Mouse (Mus musculus) kidney, adult 9 months (tissue): ENCODE measurements around the gene Spata13.

ENCODE experiments used
- DNase-seq: peaks from one replicate; pipeline ENCODE4 v3.0.0; 2022

Gene Spata13

DNA sequence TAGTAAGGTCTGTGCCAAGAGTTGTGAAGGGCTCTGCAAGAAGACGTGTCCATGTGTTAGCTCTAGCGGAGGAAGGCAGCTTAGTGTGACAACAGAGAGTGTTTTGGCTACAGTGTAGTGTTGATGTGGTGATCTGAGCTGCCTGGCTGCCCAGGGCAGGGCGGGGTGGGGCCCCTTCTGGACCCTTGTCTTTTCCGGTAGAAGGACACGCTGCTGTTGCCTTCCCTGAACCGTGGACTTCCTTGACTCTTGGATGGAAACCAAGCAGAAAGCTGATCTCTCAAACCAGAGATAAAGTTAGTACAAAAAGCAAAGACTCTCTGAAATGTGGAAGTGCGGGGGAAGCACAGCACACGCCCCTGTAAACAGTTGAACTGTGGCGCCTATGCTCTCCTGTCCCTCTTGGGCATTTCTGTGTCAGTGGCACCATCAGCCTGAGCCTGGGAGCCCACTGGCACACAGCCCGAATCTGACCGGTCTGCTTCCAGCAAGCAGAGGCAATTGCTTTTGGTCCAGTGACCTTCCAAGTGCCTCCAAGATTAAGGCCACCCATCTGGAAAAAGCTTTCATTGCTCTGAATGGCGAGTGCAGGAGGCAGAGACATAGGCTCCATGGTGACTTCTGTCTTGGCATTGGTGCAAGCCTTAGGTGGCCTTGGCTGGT is 48.7 kb downstream of the Spata13 start:
- DNase-seq = peak; percentile 94

GRCm38 (mm10) chr14:60683989-60684388 is 50.2 kb downstream of the Spata13 start:
- no peak for DNase-seq

GRCm38 (mm10) chr14:60686733-60687132 is 52.9 kb downstream of the Spata13 start:
- no peak for DNase-seq

DNA sequence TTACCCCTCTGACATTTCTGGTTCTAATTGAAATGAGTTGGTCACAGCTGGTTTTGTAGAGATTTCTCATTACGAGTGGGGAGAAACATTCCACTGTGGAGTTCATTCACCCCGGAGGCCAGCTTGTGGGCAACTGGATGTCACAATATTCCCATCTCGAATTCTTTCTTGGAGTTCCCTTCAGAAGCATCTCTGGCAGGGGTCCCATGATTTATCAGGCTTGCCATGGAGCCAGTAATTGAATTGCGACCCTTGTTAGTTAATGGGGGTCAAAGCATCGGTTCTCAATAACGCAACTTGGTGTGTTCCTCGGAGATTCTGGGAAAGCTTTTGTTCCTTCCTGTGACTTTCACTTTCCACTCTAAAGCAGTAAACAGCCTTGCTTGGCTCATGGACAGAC is 53.4 kb downstream of the Spata13 start:
- peak; percentile 32 for DNase-seq

DNA sequence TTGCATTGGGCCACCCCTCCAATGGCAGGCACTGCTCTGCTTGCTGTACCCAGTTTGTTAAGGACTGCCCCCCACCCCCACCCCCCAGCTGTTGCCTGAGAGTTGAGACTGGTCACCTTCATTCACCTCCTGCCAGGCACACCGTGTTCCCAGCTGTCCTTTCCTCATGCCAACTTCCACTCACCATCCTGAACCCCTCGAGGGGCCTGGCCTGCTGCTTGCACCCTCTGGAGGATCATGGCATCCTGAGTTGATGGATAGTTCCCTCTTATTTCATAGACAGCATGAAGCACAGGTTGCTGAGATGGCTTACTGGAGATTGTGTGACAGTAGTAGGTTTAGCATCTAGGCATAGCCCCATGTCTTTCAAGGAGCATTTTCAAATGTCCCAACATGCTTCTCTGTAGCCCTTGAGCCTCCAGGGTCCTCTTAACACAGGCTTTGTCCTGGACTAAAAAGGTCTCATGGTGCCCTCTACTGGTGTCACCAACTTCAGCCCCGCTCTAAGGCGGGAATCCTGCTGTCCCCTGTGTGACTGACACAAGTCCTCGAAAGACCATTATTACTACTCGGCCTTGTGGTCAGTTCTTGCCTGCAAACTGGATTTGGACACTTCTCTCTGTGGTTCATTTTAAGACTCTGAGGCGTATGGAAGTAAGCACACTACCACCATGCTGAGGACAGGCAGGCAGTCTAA is 54.9 kb downstream of the Spata13 start:
- DNase-seq = peak; percentile 82

- DNase-seq = no peak
These were observed 56.0 kb downstream of the Spata13 start for GRCm38 (mm10) chr14:60689768-60690167.

DNA sequence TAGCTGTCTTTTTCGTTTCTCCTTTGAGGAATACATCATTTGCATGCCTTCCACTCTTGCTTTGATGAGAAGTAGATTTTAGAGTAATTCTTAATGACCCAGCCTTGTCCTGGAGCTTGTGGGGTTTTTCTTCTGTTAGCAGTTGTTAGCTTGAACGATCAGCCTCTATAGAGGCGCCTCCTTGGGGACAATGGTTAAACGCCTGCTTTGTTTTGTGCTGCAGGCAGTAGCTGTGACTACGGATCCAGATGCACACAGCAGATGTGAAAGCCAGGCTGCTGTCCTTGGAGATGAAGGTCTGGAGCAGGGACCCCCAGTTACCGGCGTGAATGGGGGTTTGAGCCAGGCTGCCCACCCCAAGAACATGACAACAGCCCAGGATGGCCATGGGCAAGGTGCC is 56.8 kb downstream of the Spata13 start:
- DNase-seq = no peak

- no peak for DNase-seq
These were observed 59.3 kb downstream of the Spata13 start for GRCm38 (mm10) chr14:60693122-60693536.

DNA sequence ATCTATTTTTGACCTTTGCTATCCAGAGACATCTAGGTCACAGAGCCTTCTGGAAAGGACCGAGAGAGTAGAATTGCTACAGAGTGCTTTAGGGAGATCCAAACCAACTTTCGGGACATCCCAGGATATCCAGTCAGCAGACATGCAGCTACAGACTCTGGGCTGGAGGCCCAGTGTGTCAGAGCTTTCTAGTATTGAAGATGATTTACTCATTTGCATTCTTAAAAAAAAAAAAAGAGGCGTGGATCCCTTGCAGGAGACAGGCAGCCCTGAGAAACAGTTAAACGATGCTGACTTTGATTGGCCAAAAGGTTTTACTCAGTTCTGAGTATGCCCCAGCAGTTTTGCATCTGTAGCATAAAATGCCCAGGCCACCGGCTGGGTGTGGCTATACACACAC is 59.9 kb downstream of the Spata13 start:
- peak; percentile 36 for DNase-seq

DNA sequence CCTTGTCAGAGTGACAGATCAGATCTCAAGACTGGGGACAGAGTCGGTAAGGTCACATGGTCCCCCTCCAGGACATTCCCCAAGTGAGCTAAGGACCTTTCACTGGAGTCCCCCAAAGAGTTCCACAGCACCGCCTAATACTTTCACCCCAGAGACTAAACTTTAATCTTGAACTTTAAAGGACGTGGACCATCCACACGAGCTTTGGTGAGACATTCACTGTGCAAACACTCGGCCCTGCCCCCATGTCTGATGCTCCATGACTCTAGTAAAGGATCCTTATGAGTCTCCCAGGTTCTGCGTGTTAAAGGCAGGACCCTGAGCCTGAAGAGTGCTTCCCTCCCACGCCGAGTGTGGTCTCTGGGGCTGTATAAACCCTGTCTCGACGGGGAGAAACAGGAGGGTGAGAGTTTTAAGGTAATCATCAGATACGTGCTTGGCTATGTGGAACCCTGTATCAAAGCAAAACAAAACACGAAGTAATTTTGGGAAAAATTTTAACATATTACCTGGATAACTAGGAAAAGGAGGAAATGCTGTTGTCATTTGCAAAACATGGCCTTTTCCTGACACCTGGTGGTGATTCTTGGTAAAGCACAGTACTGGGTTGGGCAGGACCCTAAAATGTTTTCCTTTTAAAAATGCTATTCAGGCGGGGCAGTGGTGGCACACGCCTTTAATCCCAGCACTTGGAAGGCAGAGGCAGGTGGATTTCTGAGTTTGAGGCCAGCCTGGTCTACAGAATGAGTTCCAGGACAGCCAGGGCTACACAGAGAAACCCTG is 60.6 kb downstream of the Spata13 start:
- DNase-seq = peak; percentile 69

DNA sequence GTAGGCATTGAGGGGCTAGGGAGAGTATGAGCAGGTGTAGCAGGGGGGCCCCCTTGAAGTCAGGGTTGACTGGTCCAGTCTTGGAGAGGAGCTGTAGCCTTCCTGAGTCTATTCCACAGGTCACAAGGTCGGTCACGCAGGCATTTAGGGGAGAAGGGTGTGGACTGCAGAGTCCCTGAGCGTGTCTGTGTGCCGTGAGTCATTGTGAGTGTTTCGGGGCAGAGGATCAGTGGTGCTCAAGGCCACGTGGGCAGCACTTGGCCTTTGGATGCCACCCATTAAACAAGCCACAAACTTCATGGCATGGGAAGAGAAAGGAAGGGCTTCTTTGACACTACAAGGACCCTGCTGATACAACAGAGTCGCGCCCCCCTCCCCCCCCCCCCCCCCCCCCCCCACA is 63.5 kb downstream of the Spata13 start:
- DNase-seq = no peak

DNA sequence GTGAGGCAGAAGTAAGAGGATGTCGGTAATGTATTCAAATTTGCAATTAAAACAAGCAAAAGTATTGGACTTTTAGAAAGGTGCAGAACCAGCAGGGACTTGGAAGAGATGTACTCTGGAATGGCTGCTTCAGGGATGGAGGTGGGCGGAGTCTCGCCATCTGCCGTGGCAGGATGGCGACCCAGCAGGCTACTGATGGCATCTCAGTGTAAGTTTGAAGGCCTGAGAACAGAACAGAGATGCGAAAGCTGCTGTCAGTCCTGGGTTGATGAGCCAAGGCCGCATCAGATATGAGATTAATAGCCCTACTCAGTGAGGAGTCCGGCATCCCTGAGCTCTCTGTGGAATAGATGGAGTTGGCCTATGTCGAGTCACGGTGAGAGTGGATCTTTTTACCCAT is 65.2 kb downstream of the Spata13 start:
- no peak for DNase-seq

DNA sequence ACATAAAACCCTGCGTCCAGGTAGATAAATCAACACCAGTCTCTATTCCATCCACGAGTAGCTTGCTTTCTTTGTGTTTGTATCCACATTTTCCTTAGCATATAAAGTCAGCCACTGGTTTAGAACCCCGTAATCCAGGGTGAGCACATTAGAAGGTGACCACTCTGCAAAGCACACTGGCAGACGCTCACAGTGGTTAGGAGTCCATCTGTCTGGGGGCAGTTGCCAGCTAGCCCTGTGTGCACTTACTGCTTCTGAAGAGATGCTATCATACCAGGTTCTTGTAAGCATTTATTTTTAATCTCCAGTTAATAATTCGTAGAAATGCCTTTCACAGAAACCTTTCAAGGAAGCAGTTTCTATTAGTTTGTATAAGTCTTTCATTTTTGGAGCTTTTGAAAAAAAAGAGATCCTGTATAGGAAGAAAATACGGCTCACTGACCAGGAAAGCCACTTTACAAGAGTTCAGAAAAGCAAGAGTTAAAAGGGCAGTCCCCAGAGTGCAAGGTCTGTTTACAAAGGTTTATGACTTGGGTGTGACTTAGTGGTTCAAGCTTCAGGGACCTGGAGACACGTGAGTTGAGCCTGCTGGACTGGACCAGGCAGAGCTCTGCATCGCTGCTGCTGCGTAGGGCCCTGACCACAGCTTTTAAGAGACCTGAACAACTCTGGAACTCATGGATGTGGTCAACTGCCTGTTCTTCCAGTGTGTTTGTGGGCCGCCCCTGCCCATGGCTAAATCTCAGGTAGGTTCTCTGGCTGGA is 68.8 kb downstream of the Spata13 start:
- DNase-seq = peak; percentile 82

DNA sequence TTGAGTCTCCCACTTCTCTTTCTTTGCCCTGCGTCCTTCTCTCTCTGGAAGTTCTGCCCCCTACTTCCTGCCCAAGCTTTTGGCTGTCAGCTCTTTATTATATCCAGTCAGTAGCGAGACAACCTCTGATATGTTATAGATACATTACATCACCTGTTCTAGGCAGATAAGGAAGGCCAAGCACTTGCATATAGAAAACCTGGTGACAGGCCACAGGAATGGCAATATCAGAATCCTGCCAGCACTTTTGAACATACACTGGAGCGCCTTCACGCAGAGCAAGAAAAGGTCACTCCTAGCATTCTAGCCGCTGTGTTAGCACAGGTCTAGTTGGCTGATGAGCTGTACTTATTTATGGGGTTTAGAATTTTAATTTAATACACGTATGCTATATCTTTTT is 70.7 kb downstream of the Spata13 start:
- no peak for DNase-seq

DNA sequence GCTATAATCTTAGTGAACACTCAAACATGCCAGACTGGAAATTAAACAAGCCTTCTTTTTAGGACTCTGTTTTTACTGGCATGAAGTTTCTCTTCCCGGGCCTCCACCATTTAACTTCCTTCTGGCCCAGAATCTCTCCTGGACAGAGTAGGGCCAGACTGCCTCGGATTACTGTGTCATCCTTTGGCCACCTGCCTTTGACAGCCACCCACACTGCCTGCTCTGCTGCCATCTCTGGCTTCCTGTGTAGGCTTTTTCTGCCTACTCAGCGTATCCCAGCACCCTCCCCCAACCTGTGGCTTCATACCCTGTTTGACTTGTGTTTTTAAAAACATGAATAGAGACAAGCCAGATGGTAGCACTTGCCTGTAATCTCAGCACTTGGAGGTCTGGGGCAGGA is 71.2 kb downstream of the Spata13 start:
- DNase-seq = peak; percentile 35

DNA sequence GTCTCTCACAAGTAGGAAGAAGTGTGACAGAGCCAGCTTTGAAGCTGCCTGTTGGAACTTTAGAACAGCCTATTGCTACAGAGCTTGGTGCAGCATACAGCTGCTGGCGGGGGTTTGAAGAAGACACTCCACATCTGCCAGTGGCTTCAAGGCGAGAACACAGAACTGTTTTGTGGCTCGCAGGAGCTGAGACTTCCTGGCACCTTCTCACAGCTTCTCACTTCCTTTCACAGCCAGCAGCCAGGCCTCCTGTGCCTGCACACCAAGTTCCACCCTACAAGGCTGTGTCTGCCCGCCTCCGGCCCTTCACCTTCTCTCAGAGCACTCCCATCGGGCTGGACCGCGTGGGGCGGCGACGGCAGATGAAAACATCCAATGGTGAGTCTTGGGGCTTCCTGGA is 75.4 kb downstream of the Spata13 start:
- DNase-seq = no peak

DNA sequence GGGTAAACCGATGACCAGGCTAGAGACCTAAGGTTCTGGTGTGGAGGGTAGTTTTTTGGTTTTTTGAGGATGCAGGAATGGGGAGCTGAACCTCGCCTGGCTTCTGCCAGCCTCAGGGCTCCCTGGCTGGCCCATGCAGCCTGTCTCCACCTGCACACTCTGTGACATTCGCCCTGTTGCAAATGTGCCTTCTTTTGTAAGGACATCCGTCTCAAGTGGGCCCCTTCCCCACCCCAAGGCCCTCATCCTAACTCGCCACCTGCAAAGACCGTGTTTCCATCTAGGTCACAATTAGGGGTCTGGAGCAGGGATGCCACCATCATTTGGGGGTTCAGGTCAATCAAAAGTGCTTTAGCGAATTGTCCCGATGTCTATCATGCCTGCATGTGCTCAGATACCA is 75.9 kb downstream of the Spata13 start:
- no peak for DNase-seq

- no peak for DNase-seq
These were observed 77.4 kb downstream of the Spata13 start for GRCm38 (mm10) chr14:60711161-60711560.

DNA sequence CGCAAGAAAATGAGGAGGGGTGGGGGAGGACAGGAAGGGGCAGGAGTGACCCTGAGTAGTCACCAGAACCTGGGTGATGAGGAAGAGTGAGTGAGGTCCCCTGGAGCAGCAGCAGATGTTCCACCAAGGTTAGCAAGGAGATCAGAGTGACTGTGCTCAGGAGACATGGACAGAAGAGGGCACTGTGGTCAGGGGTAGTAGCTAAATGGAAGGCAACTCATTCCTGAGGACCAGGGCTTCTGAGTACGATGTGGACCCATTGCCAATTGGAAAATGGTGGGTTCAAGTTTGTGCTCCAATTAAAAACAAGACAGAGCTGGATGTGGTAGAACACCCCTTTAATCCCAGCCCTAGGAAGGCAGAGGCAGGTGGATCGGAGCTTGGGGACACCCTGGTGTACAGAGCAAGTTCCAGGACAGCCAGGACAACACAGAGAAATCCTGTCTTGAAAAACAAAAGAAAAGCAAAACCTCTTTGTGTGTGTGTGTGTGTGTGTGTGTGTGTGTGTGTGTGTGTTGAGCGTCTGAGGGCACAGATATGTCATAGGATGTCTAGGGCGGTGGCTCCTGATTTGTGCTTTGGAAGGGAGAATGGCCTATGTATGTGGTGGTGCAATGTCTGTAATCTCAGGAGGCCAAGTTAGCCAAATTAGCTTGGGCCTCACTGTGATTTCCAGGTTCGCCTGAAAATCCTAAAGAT is 77.9 kb downstream of the Spata13 start:
- no peak for DNase-seq

- no peak for DNase-seq
These were observed 78.6 kb downstream of the Spata13 start for GRCm38 (mm10) chr14:60712289-60712830.

- no peak for DNase-seq
These were observed 81.9 kb downstream of the Spata13 start for GRCm38 (mm10) chr14:60715686-60716085.

DNA sequence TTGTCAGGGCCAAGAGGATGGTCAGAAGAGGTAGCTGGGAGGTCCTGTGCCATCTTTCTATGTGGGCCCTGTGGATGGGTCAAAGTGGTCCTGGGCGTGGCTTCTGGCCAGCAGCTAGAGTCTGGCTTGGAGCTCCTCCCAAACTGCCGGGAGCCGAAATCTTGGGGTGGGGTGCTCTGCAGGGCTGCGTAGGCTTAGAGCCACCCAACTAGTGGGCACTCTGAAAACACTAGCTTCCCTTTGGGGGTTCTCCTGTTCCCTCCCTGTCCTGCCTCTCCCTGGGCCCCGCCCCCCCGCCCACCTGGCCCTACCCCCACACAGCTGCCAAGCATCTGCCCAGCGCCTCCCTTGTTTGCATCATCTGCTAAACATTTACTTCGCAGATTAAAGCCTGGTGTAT is 87.5 kb downstream of the Spata13 start:
- no peak for DNase-seq
